Mouse (Mus musculus) stomach, postnatal 0 days (tissue): ENCODE results near the gene Cacna1s.

Experiments
- CTCF ChIP-seq: IDR thresholded peaks from 2 replicates; pipeline ENCODE4 v1.5.1; 2016; ENCODE audit warnings: antibody characterized with exemption, low read depth, mild to moderate bottlenecking, moderate library complexity
- EP300 ChIP-seq: optimal IDR thresholded peaks from 2 replicates; pipeline ENCODE3; 2016; ENCODE audit warnings: antibody characterized with exemption

DNA sequence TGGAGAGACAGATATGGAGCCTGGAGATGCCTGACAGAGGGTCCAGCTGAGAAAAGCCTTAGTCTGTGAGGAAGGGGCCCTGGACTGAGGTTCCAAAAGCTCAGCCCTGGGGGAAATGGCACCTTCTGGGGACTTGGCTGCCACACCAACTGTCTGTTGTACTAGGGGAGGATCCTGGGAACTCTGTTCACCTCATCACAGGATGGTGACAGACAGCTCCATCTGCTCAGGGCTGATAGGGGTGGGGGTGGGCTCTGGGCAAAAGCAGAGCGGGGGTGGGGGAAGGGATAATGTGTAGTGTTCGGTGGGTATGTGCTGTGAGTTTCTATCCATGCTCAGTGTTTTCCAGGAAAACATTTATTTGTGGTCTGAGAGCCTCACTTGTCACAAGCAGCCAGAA is 50.4 kb downstream of the Cacna1s start:
- TF ChIP-seq CTCF = no peak
- TF ChIP-seq EP300 = no peak
